In genomic region chr1:92099964-92100363, GRCm38 (mm10) we compare ENCODE assay signal across 10 mouse cellular contexts.
A peak's percentile ranks its signal among the peaks of the same experiment; 100 is the strongest.
DNase-seq lines count a peak whose midpoint lies in the region; ATAC-seq and TF ChIP-seq lines count a peak whose summit lies in the region.
"Had no signal": no experiment of that assay in that cellular context is flagged by ENCODE, and none has a peak within 500 bp of the region (broad histone marks: within the 10 kb centered on the region; RNA-seq: fewer than 3 reads in every experiment).

No protein-coding gene starts in this region.

- H3K9ac ChIP-seq in heart, embryonic 12.5 days, result no peak overlapping the region
- H3K9ac ChIP-seq in midbrain, postnatal 0 days (replicated peaks; ENCODE audit: low read length, poor library complexity, severe bottlenecking), result no peak overlapping the region
- H3K9ac ChIP-seq: limb, embryonic 13.5 days had no signal

- no peak for TF ChIP-seq CTCF in midbrain, postnatal 0 days (IDR thresholded peaks at IDR 0.05)

- no peaks in the 10 kb centered on the region for H3K36me3 ChIP-seq in heart, embryonic 12.5 days
- 0 out of 2 replicates have a peak, but pooled peaks cover 2% of the 10 kb centered on the region for H3K36me3 ChIP-seq in midbrain, embryonic 10.5 days
- H3K36me3 ChIP-seq in midbrain, postnatal 0 days (ENCODE audit: insufficient read depth, low read length), result no peaks in the 10 kb centered on the region
- H3K36me3 ChIP-seq: limb, embryonic 13.5 days had no signal

- no peak overlapping the region for H3K27ac ChIP-seq in heart, embryonic 12.5 days (ENCODE audit: poor library complexity, severe bottlenecking)
- H3K27ac ChIP-seq in midbrain, embryonic 10.5 days (replicated peaks), result peak overlapping the region; percentile 10; the same call in 1 of the 2 replicates
- no peak overlapping the region for H3K27ac ChIP-seq in midbrain, postnatal 0 days (ENCODE audit: low read depth, low read length)
- H3K27ac ChIP-seq: limb, embryonic 13.5 days had no signal

- DNase-seq in heart, adult 11 months, result peak; percentile 91
- no peak for DNase-seq in midbrain, embryonic 10.5 days (ENCODE audit: low spot score)
- no peak for DNase-seq in midbrain, postnatal 0 days (ENCODE audit: low spot score)
- DNase-seq in layer of hippocampus, postnatal 36 days, result peak; percentile 43 to 49
- DNase-seq in telencephalon, adult 2 months (ENCODE audit: low read depth, low spot score), result peak; percentile 62
- no peak for DNase-seq in thymus, postnatal 25 days
- DNase-seq in embryo, embryonic 9.5 days (ENCODE audit: extremely low spot score), result no peak
- DNase-seq: thymus, adult 18-20 months had no signal

- peaks cover 40% of the 10 kb centered on the region for H3K4me1 ChIP-seq in heart, embryonic 12.5 days (replicated peaks)
- peaks cover 11% of the 10 kb centered on the region for H3K4me1 ChIP-seq in midbrain, embryonic 10.5 days
- H3K4me1 ChIP-seq in midbrain, postnatal 0 days (ENCODE audit: insufficient read depth, low read length), result no peaks in the 10 kb centered on the region
- H3K4me1 ChIP-seq: limb, embryonic 13.5 days had no signal

- no peaks in the 10 kb centered on the region for H3K27me3 ChIP-seq in heart, embryonic 12.5 days (replicated peaks)
- H3K27me3 ChIP-seq in midbrain, embryonic 10.5 days (ENCODE audit: low read depth, poor library complexity, severe bottlenecking), result no peaks in the 10 kb centered on the region
- H3K27me3 ChIP-seq in midbrain, postnatal 0 days (ENCODE audit: insufficient read depth, low read length), result no peaks in the 10 kb centered on the region
- H3K27me3 ChIP-seq: limb, embryonic 13.5 days had no signal

- no peaks in the 10 kb centered on the region for H3K9me3 ChIP-seq in heart, embryonic 12.5 days (replicated peaks)
- no peaks in the 10 kb centered on the region for H3K9me3 ChIP-seq in midbrain, embryonic 10.5 days (replicated peaks)
- H3K9me3 ChIP-seq in midbrain, postnatal 0 days (ENCODE audit: low read length), result no peaks in the 10 kb centered on the region
- H3K9me3 ChIP-seq: limb, embryonic 13.5 days had no signal

- no peak overlapping the region for H3K4me2 ChIP-seq in heart, embryonic 12.5 days
- H3K4me2 ChIP-seq in midbrain, postnatal 0 days (ENCODE audit: low read depth, low read length, poor library complexity, severe bottlenecking), result no peak overlapping the region
- H3K4me2 ChIP-seq: limb, embryonic 13.5 days had no signal

- no peak for ATAC-seq in heart, embryonic 12.5 days (ENCODE audit: insufficient number of reproducible peaks, low FRiP score)
- ATAC-seq in midbrain, postnatal 0 days (ENCODE audit: low FRiP score), result no peak

- no peak overlapping the region for H3K4me3 ChIP-seq in heart, embryonic 12.5 days
- no peak overlapping the region for H3K4me3 ChIP-seq in midbrain, embryonic 10.5 days
- no peak overlapping the region for H3K4me3 ChIP-seq in midbrain, postnatal 0 days (ENCODE audit: low read depth, low read length)
- H3K4me3 ChIP-seq: limb, embryonic 13.5 days had no signal

- 79% methylated on average over 4 of the region's 4 CpGs for WGBS in heart, embryonic 12.5 days
- WGBS in midbrain, embryonic 10.5 days, result 94% methylated on average over 4 of the region's 4 CpGs
- 72% methylated on average over 4 of the region's 4 CpGs for WGBS in midbrain, postnatal 0 days

Comparison
In these comparisons a context has a peak if more than half of its experiments do, and no peak if none do; other contexts are left out.
1. DNase-seq: peak in heart, adult 11 months (single experiment), layer of hippocampus, postnatal 36 days (2 of 2) and telencephalon, adult 2 months (single experiment); none in midbrain, embryonic 10.5 days (single experiment), midbrain, postnatal 0 days (single experiment), thymus, postnatal 25 days (single experiment) and embryo, embryonic 9.5 days (single experiment).